In genomic region chr5:29270879-29271278, GRCm38 (mm10) we compare ENCODE assay signal across 16 mouse cellular contexts.
A peak's percentile ranks its signal among the peaks of the same experiment; 100 is the strongest.
DNase-seq lines count a peak whose midpoint lies in the region; ATAC-seq and TF ChIP-seq lines count a peak whose summit lies in the region.
"Had no signal": no experiment of that assay in that cellular context is flagged by ENCODE, and none has a peak within 500 bp of the region (broad histone marks: within the 10 kb centered on the region; RNA-seq: fewer than 3 reads in every experiment).

No protein-coding gene starts in this region.

- CTCF ChIA-PET in Patski (lab: Charles Lee), result interaction anchor here (0.6 to 2.3 kb wide), 4 partner anchors 12 to 76 kb away, joined by 3 to 6 read pairs (median 4); no protein-coding TSS in a partner anchor

- H3K27me3 ChIP-seq in forebrain, embryonic 14.5 days (replicated peaks; ENCODE audit: control insufficient read depth, insufficient read depth, low read length), result no peaks in the 10 kb centered on the region
- H3K27me3 ChIP-seq in forebrain, embryonic 15.5 days, result no peaks in the 10 kb centered on the region
- H3K27me3 ChIP-seq in lung, embryonic 15.5 days, result no peaks in the 10 kb centered on the region
- no peaks in the 10 kb centered on the region for H3K27me3 ChIP-seq in Patski
- H3K27me3 ChIP-seq: heart, embryonic 15.5 days had no signal

- 59% methylated on average over 4 of the region's 4 CpGs for WGBS in forebrain, embryonic 14.5 days
- 49% methylated on average over 4 of the region's 4 CpGs for WGBS in forebrain, embryonic 15.5 days
- 55% methylated on average over 4 of the region's 4 CpGs for WGBS in lung, embryonic 15.5 days
- 59% methylated on average over 4 of the region's 4 CpGs for WGBS in lung, adult 2 months

- peak; percentile 24 for DNase-seq in forebrain, embryonic 14.5 days (ENCODE audit: low spot score)
- no peak for DNase-seq in lung, adult 2 months
- no peak for DNase-seq in Patski (ENCODE audit: low read depth, low spot score)
- peak; percentile 16 for DNase-seq in embryo, embryonic 11 days
- DNase-seq in cerebellum, postnatal 10 days, result no peak
- DNase-seq: B cell, adult 2 months; cerebellum, adult 18-20 months; heart, adult 18-20 months; kidney, postnatal 36 days had no signal

- no peak for ATAC-seq in forebrain, embryonic 14.5 days
- ATAC-seq in forebrain, embryonic 15.5 days (replicated peaks), result no peak
- 0 out of 2 replicates have a peak, but pooled peaks have one; percentile 27 for ATAC-seq in lung, embryonic 15.5 days (ENCODE audit: borderline replicate concordance, extremely low read depth, low FRiP score, low TSS enrichment)
- ATAC-seq in Patski, result peak; percentile 17
- ATAC-seq in cerebellum, adult (ENCODE audit: insufficient number of reproducible peaks, low FRiP score, low TSS enrichment), result no peak

- no peak overlapping the region for H3K4me2 ChIP-seq in forebrain, embryonic 14.5 days (ENCODE audit: low read length)
- H3K4me2 ChIP-seq in forebrain, embryonic 15.5 days (replicated peaks), result no peak overlapping the region
- no peak overlapping the region for H3K4me2 ChIP-seq in lung, embryonic 15.5 days
- H3K4me2 ChIP-seq: heart, embryonic 15.5 days had no signal

- H3K4me1 ChIP-seq in forebrain, embryonic 14.5 days (ENCODE audit: control insufficient read depth, insufficient read depth, low read length), result no peaks in the 10 kb centered on the region
- H3K4me1 ChIP-seq in forebrain, embryonic 15.5 days, result no peaks in the 10 kb centered on the region
- H3K4me1 ChIP-seq in lung, embryonic 15.5 days, result no peaks in the 10 kb centered on the region
- H3K4me1 ChIP-seq in lung, adult 2 months (ENCODE audit: control insufficient read depth, insufficient read depth, low read length), result no peaks in the 10 kb centered on the region
- H3K4me1 ChIP-seq: heart, embryonic 15.5 days; hindbrain, embryonic 10.5 days had no signal

- in situ Hi-C loops in Patski (cut with MboI; ENCODE audit: low pct_unique_long_range_greater_than_20kb), result no loop called here

- H3K27ac ChIP-seq in forebrain, embryonic 14.5 days (ENCODE audit: low read depth, low read length), result no peak overlapping the region
- H3K27ac ChIP-seq in forebrain, embryonic 15.5 days (replicated peaks), result no peak overlapping the region
- no peak overlapping the region for H3K27ac ChIP-seq in lung, embryonic 15.5 days
- H3K27ac ChIP-seq: heart, embryonic 15.5 days; hindbrain, embryonic 10.5 days; liver, embryonic 14.5 days had no signal

- no peaks in the 10 kb centered on the region for H3K36me3 ChIP-seq in forebrain, embryonic 14.5 days (ENCODE audit: control insufficient read depth, insufficient read depth, low read length)
- no peaks in the 10 kb centered on the region for H3K36me3 ChIP-seq in forebrain, embryonic 15.5 days
- H3K36me3 ChIP-seq in lung, embryonic 15.5 days, result no peaks in the 10 kb centered on the region
- H3K36me3 ChIP-seq: heart, embryonic 15.5 days; hindbrain, embryonic 10.5 days had no signal

- no peak overlapping the region for H3K9ac ChIP-seq in forebrain, embryonic 14.5 days (ENCODE audit: low read length)
- no peak overlapping the region for H3K9ac ChIP-seq in forebrain, embryonic 15.5 days (replicated peaks)
- no peak overlapping the region for H3K9ac ChIP-seq in lung, embryonic 15.5 days
- H3K9ac ChIP-seq: heart, embryonic 15.5 days; liver, embryonic 14.5 days had no signal

- no peaks in the 10 kb centered on the region for H3K9me3 ChIP-seq in forebrain, embryonic 14.5 days (replicated peaks; ENCODE audit: control insufficient read depth, low read length)
- no peaks in the 10 kb centered on the region for H3K9me3 ChIP-seq in forebrain, embryonic 15.5 days
- no peaks in the 10 kb centered on the region for H3K9me3 ChIP-seq in lung, embryonic 15.5 days
- H3K9me3 ChIP-seq: heart, embryonic 15.5 days; hindbrain, embryonic 10.5 days had no signal

- POLR2A ChIA-PET in Patski (lab: Charles Lee), result interaction anchor here (1.2 kb wide), 1 partner anchor 815 kb away, joined by 3 read pairs; no protein-coding TSS in a partner anchor

- TF ChIP-seq CTCF in lung, adult 2 months (IDR thresholded peaks at IDR 0.05; ENCODE audit: insufficient read depth, low read length), result no peak
- peak; percentile 63 for TF ChIP-seq CTCF in Patski (IDR thresholded peaks at IDR 0.05)

- no peak for TF ChIP-seq POLR2A in lung, adult 2 months (IDR thresholded peaks at IDR 0.05; ENCODE audit: borderline replicate concordance, extremely low read depth, low read depth, low read length)

- no peak overlapping the region for H3K4me3 ChIP-seq in forebrain, embryonic 14.5 days (ENCODE audit: low read depth, low read length)
- no peak overlapping the region for H3K4me3 ChIP-seq in forebrain, embryonic 15.5 days
- H3K4me3 ChIP-seq in lung, embryonic 15.5 days, result no peak overlapping the region
- H3K4me3 ChIP-seq in lung, adult 2 months (replicated peaks; ENCODE audit: extremely low read depth, low read depth, low read length), result no peak overlapping the region
- H3K4me3 ChIP-seq: heart, embryonic 15.5 days; hindbrain, embryonic 10.5 days; myocyte had no signal

Comparison
In these comparisons a context has a peak if more than half of its experiments do, and no peak if none do; other contexts are left out.
1. ATAC-seq: peak in lung, embryonic 15.5 days (single experiment) and Patski (single experiment); none in forebrain, embryonic 14.5 days (single experiment), forebrain, embryonic 15.5 days (single experiment) and cerebellum, adult (single experiment).
2. DNase-seq: peak in forebrain, embryonic 14.5 days (single experiment) and embryo, embryonic 11 days (single experiment); none in lung, adult 2 months (single experiment), Patski (single experiment) and cerebellum, postnatal 10 days (0 of 2).